Mouse (Mus musculus) lung, postnatal 0 days (tissue): Measurements from ENCODE around the gene Kctd19.

Experiments
- CTCF ChIP-seq: IDR thresholded peaks from 2 replicates; pipeline ENCODE4 v1.5.1; 2016; ENCODE audit warnings: antibody characterized with exemption, mild to moderate bottlenecking
- EP300 ChIP-seq: IDR thresholded peaks from 2 replicates; pipeline ENCODE4 v1.6.1; 2016; ENCODE audit warnings: antibody characterized with exemption, mild to moderate bottlenecking, control low read depth

DNA sequence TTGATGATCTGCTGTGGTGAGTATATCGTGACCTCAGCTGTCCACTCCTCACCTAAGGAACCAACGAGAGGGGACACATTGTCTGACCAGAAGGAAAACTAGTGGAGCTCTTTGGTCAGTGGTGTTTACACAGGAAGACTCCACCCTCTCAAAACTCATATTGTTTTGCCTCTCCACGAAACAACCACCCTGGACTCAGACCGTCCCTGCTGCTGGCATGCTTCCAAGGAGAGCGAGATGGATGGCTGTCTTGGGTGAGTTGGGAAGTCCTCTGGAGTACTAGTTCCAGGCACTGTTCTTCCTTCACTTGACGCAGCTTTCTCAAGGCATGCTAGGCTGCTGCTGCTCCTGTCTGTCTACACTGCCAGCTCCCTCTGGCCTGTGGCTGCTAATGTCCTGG, 24.2 kb downstream of the Kctd19 start:
- TF ChIP-seq CTCF = no peak
- 0 out of 2 replicates have a peak, but pooled peaks have one; percentile 31 for TF ChIP-seq EP300
